Mouse (Mus musculus): Measurements from ENCODE around the gene Sertad1. TPM values are rescaled to one million over a fixed set of nuclear protein-coding genes. Genes with fewer than 3 reads are reported as not detected.
"Not testable (repeated sequence)": the region's sequence is repeated elsewhere in the genome, so short reads cannot be mapped to it uniquely, and the experiment has no call there.

The Sertad1 gene
- polyA plus RNA-seq, 1 experiment, result 44.6 TPM

GRCm38 (mm10) chr7:27491856-27492255 lies 5.1 kb downstream of the Sertad1 start:
- no peaks in the 10 kb centered on the region for H3K27me3 ChIP-seq (ENCODE audit: control insufficient read depth, insufficient read depth, insufficient read length)
- TF ChIP-seq REST (IDR thresholded peaks at IDR 0.05; ENCODE audit: insufficient read depth, insufficient read length) (no peak), CEBPB (IDR thresholded peaks at IDR 0.05; ENCODE audit: insufficient read depth, poor library complexity, severe bottlenecking) (no peak), MYOD1 (IDR thresholded peaks at IDR 0.05; ENCODE audit: control insufficient read depth in 1 of 3, insufficient read length in 2 of 3, low read depth in 2 of 3) (no peak), E2F4 (IDR thresholded peaks at IDR 0.05; ENCODE audit: insufficient read depth) (no peak), MAX (IDR thresholded peaks at IDR 0.05; ENCODE audit: low read depth) (no peak), POLR2AphosphoS2 (IDR thresholded peaks at IDR 0.05; ENCODE audit: insufficient read length, low read depth) (no peak), TCF12 (IDR thresholded peaks at IDR 0.05; ENCODE audit: insufficient read depth, poor library complexity, severe bottlenecking) (no peak), SRF (IDR thresholded peaks at IDR 0.05; ENCODE audit: control insufficient read depth, insufficient read length, low read depth) (no peak), POLR2A (IDR thresholded peaks at IDR 0.05; ENCODE audit: insufficient read length, low read depth) (no peak), TCF3 (IDR thresholded peaks at IDR 0.05; ENCODE audit: insufficient read length, low read depth) (no peak), USF1 (IDR thresholded peaks at IDR 0.05; ENCODE audit: low read depth) (no peak), MYOG (IDR thresholded peaks at IDR 0.05; ENCODE audit: control insufficient read depth in 1 of 3, insufficient read depth in 1 of 3, insufficient read length in 2 of 3, low read depth in 2 of 3) (no peak)
- no peaks in the 10 kb centered on the region for H3K36me3 ChIP-seq (ENCODE audit: control insufficient read depth, insufficient read depth)
- peaks cover 24% of the 10 kb centered on the region for H3K79me2 ChIP-seq (ENCODE audit: control insufficient read depth, insufficient read depth)
- H3ac ChIP-seq (ENCODE audit: control insufficient read depth, insufficient read length), result no peak overlapping the region
- H3K4me2 ChIP-seq (ENCODE audit: low read depth), result peak overlapping the region; percentile 64
- no peak overlapping the region for H3K4me3 ChIP-seq

DNA sequence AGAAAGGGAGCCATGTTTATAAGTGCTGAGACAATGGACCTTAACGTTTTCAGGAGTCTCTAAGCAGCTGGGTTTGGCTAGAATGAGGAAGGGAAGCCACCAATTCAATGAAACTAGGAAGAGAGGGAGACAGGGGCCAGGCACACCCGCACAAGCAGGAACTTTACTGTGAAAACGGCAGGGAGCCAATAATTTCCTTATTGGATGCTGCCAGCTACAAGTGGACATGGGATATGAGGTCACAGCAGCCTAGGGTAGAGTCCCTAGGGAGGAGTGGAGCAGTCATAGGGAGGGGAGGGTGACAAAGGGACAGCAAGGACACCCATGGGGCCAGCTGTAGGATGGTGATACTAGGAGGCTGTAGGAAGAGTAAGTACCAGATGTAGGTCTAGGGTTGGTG lies 6.3 kb downstream of the Sertad1 start:
- TF ChIP-seq CEBPB (IDR thresholded peaks at IDR 0.05; ENCODE audit: insufficient read depth, poor library complexity, severe bottlenecking) (no peak), POLR2AphosphoS2 (IDR thresholded peaks at IDR 0.05; ENCODE audit: insufficient read length, low read depth) (no peak), USF1 (IDR thresholded peaks at IDR 0.05; ENCODE audit: low read depth) (no peak), MYOD1 (IDR thresholded peaks at IDR 0.05; ENCODE audit: control insufficient read depth in 1 of 3, insufficient read length in 2 of 3, low read depth in 2 of 3) (no peak), POLR2A (IDR thresholded peaks at IDR 0.05; ENCODE audit: insufficient read length, low read depth) (no peak), TCF12 (IDR thresholded peaks at IDR 0.05; ENCODE audit: insufficient read depth, poor library complexity, severe bottlenecking) (no peak), REST (IDR thresholded peaks at IDR 0.05; ENCODE audit: insufficient read depth, insufficient read length) (no peak)
- H3K4me3 ChIP-seq, result no peak overlapping the region
- no peaks in the 10 kb centered on the region for H3K27me3 ChIP-seq (ENCODE audit: control insufficient read depth, insufficient read depth, insufficient read length)
- peaks cover 20% of the 10 kb centered on the region for H3K79me2 ChIP-seq (ENCODE audit: control insufficient read depth, insufficient read depth)
- H3K36me3 ChIP-seq (ENCODE audit: control insufficient read depth, insufficient read depth), result no peaks in the 10 kb centered on the region
- no peak overlapping the region for H3K4me2 ChIP-seq (ENCODE audit: low read depth)
- no peak overlapping the region for H3ac ChIP-seq (ENCODE audit: control insufficient read depth, insufficient read length)

DNA sequence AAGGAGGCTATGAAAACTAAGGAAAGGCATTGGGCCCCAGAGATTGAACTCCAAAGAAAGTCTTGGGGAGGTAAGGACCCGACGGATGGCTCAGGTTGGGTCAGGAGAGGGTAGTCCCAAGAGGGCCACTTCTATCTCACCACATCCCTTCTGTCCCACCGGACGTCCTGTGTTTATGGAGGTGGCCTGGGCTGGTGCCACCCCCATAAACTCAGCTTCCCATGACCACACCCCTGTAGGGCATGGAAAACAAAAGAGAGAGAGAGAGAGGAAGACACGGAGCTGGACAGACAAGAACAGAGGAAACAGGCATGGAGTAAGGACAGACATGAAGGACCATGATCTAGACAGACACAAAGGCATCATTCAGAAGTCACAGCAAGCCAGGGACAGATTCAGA lies 6.7 kb downstream of the Sertad1 start:
- no peak overlapping the region for H3K4me2 ChIP-seq (ENCODE audit: low read depth)
- no peaks in the 10 kb centered on the region for H3K36me3 ChIP-seq (ENCODE audit: control insufficient read depth, insufficient read depth)
- no peak for TF ChIP-seq E2F4 (IDR thresholded peaks at IDR 0.05; ENCODE audit: insufficient read depth)
- no peak for TF ChIP-seq POLR2AphosphoS2 (IDR thresholded peaks at IDR 0.05; ENCODE audit: insufficient read length, low read depth)
- no peak for TF ChIP-seq MYOD1 (IDR thresholded peaks at IDR 0.05; ENCODE audit: control insufficient read depth in 1 of 3, insufficient read length in 2 of 3, low read depth in 2 of 3)
- TF ChIP-seq SRF (IDR thresholded peaks at IDR 0.05; ENCODE audit: control insufficient read depth, insufficient read length, low read depth), result no peak
- TF ChIP-seq CEBPB (IDR thresholded peaks at IDR 0.05; ENCODE audit: insufficient read depth, poor library complexity, severe bottlenecking), result no peak
- no peak for TF ChIP-seq TCF12 (IDR thresholded peaks at IDR 0.05; ENCODE audit: insufficient read depth, poor library complexity, severe bottlenecking)
- no peak for TF ChIP-seq REST (IDR thresholded peaks at IDR 0.05; ENCODE audit: insufficient read depth, insufficient read length)
- TF ChIP-seq POLR2A (IDR thresholded peaks at IDR 0.05; ENCODE audit: insufficient read length, low read depth), result no peak
- TF ChIP-seq TCF3 (IDR thresholded peaks at IDR 0.05; ENCODE audit: insufficient read length, low read depth), result no peak
- TF ChIP-seq MYOG (IDR thresholded peaks at IDR 0.05; ENCODE audit: control insufficient read depth in 1 of 3, insufficient read depth in 1 of 3, insufficient read length in 2 of 3, low read depth in 2 of 3), result no peak
- no peak for TF ChIP-seq MAX (IDR thresholded peaks at IDR 0.05; ENCODE audit: low read depth)
- no peak for TF ChIP-seq USF1 (IDR thresholded peaks at IDR 0.05; ENCODE audit: low read depth)
- H3K4me3 ChIP-seq, result no peak overlapping the region
- no peak overlapping the region for H3ac ChIP-seq (ENCODE audit: control insufficient read depth, insufficient read length)
- H3K79me2 ChIP-seq (ENCODE audit: control insufficient read depth, insufficient read depth), result peaks cover 15% of the 10 kb centered on the region
- no peaks in the 10 kb centered on the region for H3K27me3 ChIP-seq (ENCODE audit: control insufficient read depth, insufficient read depth, insufficient read length)

- H3K36me3 ChIP-seq (ENCODE audit: control insufficient read depth, insufficient read depth); H3K4me3 ChIP-seq; H3ac ChIP-seq (ENCODE audit: control insufficient read depth, insufficient read length); H3K79me2 ChIP-seq (ENCODE audit: control insufficient read depth, insufficient read depth); H3K4me2 ChIP-seq (ENCODE audit: low read depth); H3K27me3 ChIP-seq (ENCODE audit: control insufficient read depth, insufficient read depth, insufficient read length): not testable (repeated sequence)
Measured at GRCm38 (mm10) chr7:27494659-27495367, 8.1 kb downstream of the Sertad1 start.

DNA sequence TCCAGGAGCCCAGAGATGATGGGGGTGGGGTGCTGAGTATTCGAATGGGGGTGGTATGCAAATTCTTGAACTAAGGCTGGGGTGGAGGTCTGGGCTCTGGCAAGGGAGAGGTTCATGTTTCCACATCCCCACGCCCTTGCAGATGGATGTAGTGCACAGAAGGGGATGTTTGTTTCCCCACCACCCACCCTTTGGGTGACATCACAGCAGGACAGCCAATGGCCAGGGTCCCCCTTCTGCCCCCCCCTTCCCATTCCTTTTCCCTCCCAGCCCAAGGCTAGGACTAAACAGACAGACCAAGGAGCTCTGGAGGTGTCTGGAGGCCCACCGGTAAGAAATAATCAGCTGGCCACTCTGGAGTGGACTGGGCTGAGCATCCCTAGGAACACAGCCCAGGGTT lies 12.3 kb downstream of the Sertad1 start, which contains the start of gene Prx:
Gene Prx (plus strand): TSS at position 289 of the 400 bp plus-strand sequence.
- Histone ChIP-seq H3K79me2 (ENCODE audit: control insufficient read depth, insufficient read depth) (no peaks in the 10 kb centered on the region), H3K4me3 (no peak within 1 kb of the TSS), H3K36me3 (ENCODE audit: control insufficient read depth, insufficient read depth) (no peaks in the 10 kb centered on the region), H3K27me3 (ENCODE audit: control insufficient read depth, insufficient read depth, insufficient read length) (no peaks in the 10 kb centered on the region), H3K4me2 (ENCODE audit: low read depth) (no peak within 1 kb of the TSS), H3ac (ENCODE audit: control insufficient read depth, insufficient read length) (no peak within 1 kb of the TSS)
- TF ChIP-seq USF1 (IDR thresholded peaks at IDR 0.05; ENCODE audit: low read depth) (no peak), TCF12 (IDR thresholded peaks at IDR 0.05; ENCODE audit: insufficient read depth, poor library complexity, severe bottlenecking) (no peak), TCF3 (IDR thresholded peaks at IDR 0.05; ENCODE audit: insufficient read length, low read depth) (no peak), E2F4 (IDR thresholded peaks at IDR 0.05; ENCODE audit: insufficient read depth) (no peak), POLR2A (IDR thresholded peaks at IDR 0.05; ENCODE audit: insufficient read length, low read depth) (no peak), SRF (IDR thresholded peaks at IDR 0.05; ENCODE audit: control insufficient read depth, insufficient read length, low read depth) (no peak), MYOD1 (IDR thresholded peaks at IDR 0.05; ENCODE audit: control insufficient read depth in 1 of 3, insufficient read length in 2 of 3, low read depth in 2 of 3) (no peak), CEBPB (IDR thresholded peaks at IDR 0.05; ENCODE audit: insufficient read depth, poor library complexity, severe bottlenecking) (no peak), REST (IDR thresholded peaks at IDR 0.05; ENCODE audit: insufficient read depth, insufficient read length) (no peak), POLR2AphosphoS2 (IDR thresholded peaks at IDR 0.05; ENCODE audit: insufficient read length, low read depth) (no peak), MAX (IDR thresholded peaks at IDR 0.05; ENCODE audit: low read depth) (no peak)

Measured in myocyte (in vitro differentiated cells).